Mouse (Mus musculus): ENCODE results near the gene Slc41a3. TPM values are rescaled to one million over a fixed set of nuclear protein-coding genes. Genes with fewer than 3 reads are reported as not detected.

Gene Slc41a3
- polyA plus RNA-seq (2015; fragmentation: Nextera tagmentation; extraction: Ambion mirVana), result 13.2 and 14.0 TPM in 2 replicates

GRCm38 (mm10) chr6:90604533-90605297 lies at the start of gene Slc41a3:
Gene Slc41a3, plus strand, starts transcription at chr6:90604725.

Small RNA genes within 50 kb of the gene (microRNA-seq; reads per million reads assigned to microRNA genes)
- not detected for gene Gm24816

Other genes starting within 250 kb of the Slc41a3 start
- 9.1 and 10.4 TPM in 2 replicates for gene Zxdc, start 235.2 kb upstream of the Slc41a3 start, polyA plus RNA-seq (2015; fragmentation: Nextera tagmentation; extraction: Ambion mirVana)
- gene Cfap100, start 175.9 kb upstream of the Slc41a3 start, polyA plus RNA-seq (2015; fragmentation: Nextera tagmentation; extraction: Ambion mirVana), result 6.4 and 9.7 TPM in 2 replicates
- 25.6 and 27.4 TPM in 2 replicates for gene Klf15, start 142.1 kb upstream of the Slc41a3 start, polyA plus RNA-seq (2015; fragmentation: Nextera tagmentation; extraction: Ambion mirVana)
- gene Aldh1l1, start 118.3 kb upstream of the Slc41a3 start, polyA plus RNA-seq (2015; fragmentation: Nextera tagmentation; extraction: Ambion mirVana), result 89.3 and 101 TPM in 2 replicates

Data from neural tube, postnatal 0 days (tissue).